Mouse (Mus musculus): Measurements from ENCODE around the gene Ormdl1.
"Not testable (repeated sequence)": the region's sequence is repeated elsewhere in the genome, so short reads cannot be mapped to it uniquely, and the experiment has no call there.

GRCm38 (mm10) chr1:53264958-53265612 lies 31.8 kb upstream of the Ormdl1 start:
- not testable (repeated sequence) for TF ChIP-seq HCFC1 (IDR thresholded peaks at IDR 0.05; ENCODE audit: borderline replicate concordance, insufficient read depth, low read length); MAFK (IDR thresholded peaks at IDR 0.05; ENCODE audit: insufficient read depth, low read depth, low read length); CHD2 (IDR thresholded peaks at IDR 0.05; ENCODE audit: low read depth, low read length)
